ENCODE assay signal across 9 mouse cellular contexts in the genomic region with DNA sequence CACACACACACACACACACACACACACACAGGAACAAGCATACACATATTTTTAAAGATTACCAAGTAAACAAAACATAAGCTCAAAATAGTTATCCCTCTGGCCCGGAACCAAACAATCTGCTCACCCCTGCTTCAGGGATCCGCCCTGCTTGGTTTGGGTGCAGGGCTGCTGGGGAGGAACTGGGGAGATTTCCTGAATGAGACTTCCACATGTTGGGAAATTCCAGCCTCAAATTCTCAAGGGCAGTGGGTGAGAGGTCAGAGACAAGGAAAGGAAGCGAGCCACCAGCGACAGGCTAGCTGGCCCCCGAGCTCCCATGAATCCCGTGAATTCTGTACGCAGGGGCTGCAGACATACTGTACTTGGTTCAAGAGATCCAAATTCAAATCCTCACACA. TPM values are rescaled to one million over a fixed set of nuclear protein-coding genes. Genes with fewer than 3 reads are reported as not detected.
DNase-seq lines count a peak whose midpoint lies in the region; ATAC-seq and TF ChIP-seq lines count a peak whose summit lies in the region.
"Had no signal": no experiment of that assay in that cellular context is flagged by ENCODE, and none has a peak within 500 bp of the region (broad histone marks: within the 10 kb centered on the region; RNA-seq: fewer than 3 reads in every experiment).

No protein-coding gene starts in this region.

- TF ChIP-seq CTCF in lung, embryonic 14.5 days (IDR thresholded peaks at IDR 0.05; ENCODE audit: low read depth) = no peak

- no peak overlapping the region for H3K4me3 ChIP-seq in heart, embryonic 12.5 days
- H3K4me3 ChIP-seq in heart, embryonic 16.5 days (ENCODE audit: low read length) = no peak overlapping the region
- no peak overlapping the region for H3K4me3 ChIP-seq in lung, embryonic 14.5 days (ENCODE audit: low read depth, low read length)

- 42% methylated on average over 7 of the region's 7 CpGs for WGBS in heart, embryonic 12.5 days
- 42% methylated on average over 7 of the region's 7 CpGs for WGBS in heart, embryonic 16.5 days
- 60% methylated on average over 7 of the region's 7 CpGs for WGBS in lung, embryonic 14.5 days

- H3K4me1 ChIP-seq in heart, embryonic 12.5 days (replicated peaks) = peaks cover 6% of the 10 kb centered on the region
- H3K4me1 ChIP-seq in heart, embryonic 16.5 days (ENCODE audit: control insufficient read depth, insufficient read depth, low read length) = peaks cover 2% of the 10 kb centered on the region; the same call in 1 of the 2 replicates
- H3K4me1 ChIP-seq in lung, embryonic 14.5 days (ENCODE audit: insufficient read depth) = 0 out of 2 replicates have a peak, but pooled peaks cover 3% of the 10 kb centered on the region

- no peak overlapping the region for H3K27ac ChIP-seq in heart, embryonic 12.5 days (ENCODE audit: poor library complexity, severe bottlenecking)
- peak overlapping the region; percentile 37; the same call in 1 of the 2 replicates for H3K27ac ChIP-seq in heart, embryonic 16.5 days (ENCODE audit: low read length)
- peak overlapping the region; percentile 61; the same call in 1 of the 2 replicates for H3K27ac ChIP-seq in lung, embryonic 14.5 days (ENCODE audit: low read depth)

- no peaks in the 10 kb centered on the region for H3K27me3 ChIP-seq in heart, embryonic 12.5 days (replicated peaks)
- H3K27me3 ChIP-seq in heart, embryonic 16.5 days (ENCODE audit: control insufficient read depth, insufficient read depth, low read length) = no peaks in the 10 kb centered on the region
- H3K27me3 ChIP-seq in lung, embryonic 14.5 days (ENCODE audit: insufficient read depth, low read length) = no peaks in the 10 kb centered on the region

- no peaks in the 10 kb centered on the region for H3K9me3 ChIP-seq in heart, embryonic 12.5 days (replicated peaks)
- no peaks in the 10 kb centered on the region for H3K9me3 ChIP-seq in heart, embryonic 16.5 days (replicated peaks; ENCODE audit: control insufficient read depth, low read length)
- H3K9me3 ChIP-seq in lung, embryonic 14.5 days (ENCODE audit: low read depth, low read length) = no peaks in the 10 kb centered on the region

- H3K36me3 ChIP-seq in heart, embryonic 12.5 days = no peaks in the 10 kb centered on the region
- H3K36me3 ChIP-seq in heart, embryonic 16.5 days (ENCODE audit: control insufficient read depth, insufficient read depth) = no peaks in the 10 kb centered on the region
- peaks cover 7% of the 10 kb centered on the region; the same call in 1 of the 2 replicates for H3K36me3 ChIP-seq in lung, embryonic 14.5 days (ENCODE audit: insufficient read depth)

- no peak overlapping the region for H3K9ac ChIP-seq in heart, embryonic 12.5 days
- no peak overlapping the region for H3K9ac ChIP-seq in heart, embryonic 16.5 days (ENCODE audit: low read length)
- no peak overlapping the region for H3K9ac ChIP-seq in lung, embryonic 14.5 days

- H3K4me2 ChIP-seq in heart, embryonic 12.5 days = no peak overlapping the region
- H3K4me2 ChIP-seq in heart, embryonic 16.5 days (ENCODE audit: low read depth, low read length) = no peak overlapping the region
- H3K4me2 ChIP-seq in lung, embryonic 14.5 days = no peak overlapping the region

- ATAC-seq in heart, embryonic 12.5 days (ENCODE audit: insufficient number of reproducible peaks, low FRiP score) = no peak
- peak; percentile 65 for ATAC-seq in heart, embryonic 16.5 days (replicated peaks; ENCODE audit: extremely low read depth, insufficient read depth, low FRiP score)
- 0 out of 2 replicates have a peak, but pooled peaks have one; percentile 39 for ATAC-seq in lung, embryonic 14.5 days (ENCODE audit: insufficient read depth)
- ATAC-seq in inflammation-experienced regulatory T-cells, adult 6 months = no peak

- DNase-seq in heart, adult 11 months = peak; percentile 99
- DNase-seq in adrenal gland, adult 2 months = peak; percentile 72
- peak; percentile 71 for DNase-seq in lung, embryonic 14.5 days
- DNase-seq in frontal cortex, adult 2 months (ENCODE audit: extremely low spot score in 1 of 2, low spot score in 1 of 2) = no peak
- no peak for DNase-seq in right cerebral cortex, postnatal 4 days

RNA-seq across cellular contexts. Expression of a gene that starts 58.9 kb away (rescaled TPM):
- polyA plus RNA-seq in heart, embryonic 12.5 days (2016; fragmentation: Nextera tagmentation; extraction: Ambion mirVana) = 10.0 and 11.3 TPM in 2 replicates
- total RNA-seq in adrenal gland, adult 2 months (2021) = 10 to 100 TPM; 21.2 to 22.1 TPM
- polyA plus RNA-seq in adrenal gland, adult 2 months (2012; rRNA removed) = 7.9 and 10.5 TPM in 2 replicates
- polyA plus RNA-seq in heart, embryonic 16.5 days (2015; fragmentation: Nextera tagmentation; extraction: Ambion mirVana) = 12.1 and 14.6 TPM in 2 replicates
- polyA plus RNA-seq in lung, embryonic 14.5 days (2014; fragmentation: Nextera tagmentation; extraction: Ambion mirVana) = 45.6 and 46.9 TPM in 2 replicates
- polyA plus RNA-seq in inflammation-experienced regulatory T-cells, adult 6 months (2017; shearing (Covaris generic)) = 1 to 10 TPM; 1.3 to 4.6 (median 3.6) TPM
- polyA plus RNA-seq in frontal cortex, adult 2 months (2012; rRNA removed) = 15.6 and 16.1 TPM in 2 replicates
- polyA plus RNA-seq: C2C12 had no signal

Comparison
In these comparisons a context has a peak if more than half of its experiments do, and no peak if none do; other contexts are left out.
1. ATAC-seq: peak in heart, embryonic 16.5 days (single experiment) and lung, embryonic 14.5 days (single experiment); none in heart, embryonic 12.5 days (single experiment) and inflammation-experienced regulatory T-cells, adult 6 months (single experiment).
2. DNase-seq: peak in heart, adult 11 months (single experiment), adrenal gland, adult 2 months (single experiment) and lung, embryonic 14.5 days (single experiment); none in frontal cortex, adult 2 months (0 of 2) and right cerebral cortex, postnatal 4 days (single experiment).